Mouse (Mus musculus) cerebellum, postnatal 14 days (tissue): ENCODE data around the gene Lrpprc.

Experiments used
- DNase-seq, 2 experiments: peaks; one replicate each; pipeline ENCODE4 v3.0.0; 2021; ENCODE audit warnings: mixed read lengths in 2 of 2

Gene Lrpprc

DNA sequence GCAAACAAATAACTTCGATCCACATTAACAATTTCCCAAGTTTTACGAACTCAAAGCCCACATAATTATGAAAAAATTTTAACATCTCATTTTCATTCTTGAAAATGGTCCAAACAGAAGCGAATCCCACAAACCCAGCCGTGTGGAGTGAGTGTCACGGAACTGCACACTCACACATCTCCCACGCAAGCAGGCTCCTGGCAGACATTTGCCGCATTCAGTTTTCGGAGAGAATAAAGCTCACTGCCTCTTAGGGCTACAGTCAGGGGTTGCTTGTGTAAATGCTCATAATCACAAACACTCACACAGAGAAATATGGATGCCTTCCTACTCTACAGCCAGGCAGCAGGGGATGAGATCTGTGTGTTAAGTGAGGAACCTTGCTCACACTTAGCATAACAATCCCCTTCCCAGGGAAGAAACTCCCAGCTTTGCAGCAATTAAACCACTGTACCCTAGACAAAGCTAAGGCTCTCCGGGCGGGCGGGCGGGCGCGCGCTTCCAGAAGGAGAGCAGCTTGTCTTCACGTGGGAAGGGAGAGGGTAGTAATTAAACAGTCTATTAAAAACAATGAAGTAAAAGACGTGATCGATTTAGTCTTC is 76.9 kb downstream of the Lrpprc start:
- DNase-seq, result no peak

DNA sequence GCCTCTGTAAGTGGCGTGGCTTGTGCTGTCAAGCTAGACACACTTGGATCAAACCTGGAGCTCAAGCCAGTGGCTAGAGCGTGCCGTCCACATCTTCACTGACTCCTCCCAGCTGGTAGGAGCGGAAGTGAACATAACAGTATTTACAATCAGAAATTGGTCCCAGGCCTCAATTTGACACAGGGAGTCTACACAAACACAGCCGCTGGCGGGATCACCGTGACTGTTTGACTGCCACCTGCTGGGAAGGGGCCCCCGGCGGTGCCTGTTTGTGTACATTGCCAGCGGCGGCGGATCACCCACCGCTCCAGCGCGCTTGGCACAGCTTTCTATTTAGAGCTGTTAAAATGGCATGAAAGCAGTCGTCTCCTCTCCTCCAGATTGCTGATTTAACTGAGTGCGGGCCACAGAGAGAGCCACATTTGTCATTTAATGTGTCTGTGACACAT is 81.2 kb downstream of the Lrpprc start:
- peak; percentile 34 to 37 for DNase-seq

DNA sequence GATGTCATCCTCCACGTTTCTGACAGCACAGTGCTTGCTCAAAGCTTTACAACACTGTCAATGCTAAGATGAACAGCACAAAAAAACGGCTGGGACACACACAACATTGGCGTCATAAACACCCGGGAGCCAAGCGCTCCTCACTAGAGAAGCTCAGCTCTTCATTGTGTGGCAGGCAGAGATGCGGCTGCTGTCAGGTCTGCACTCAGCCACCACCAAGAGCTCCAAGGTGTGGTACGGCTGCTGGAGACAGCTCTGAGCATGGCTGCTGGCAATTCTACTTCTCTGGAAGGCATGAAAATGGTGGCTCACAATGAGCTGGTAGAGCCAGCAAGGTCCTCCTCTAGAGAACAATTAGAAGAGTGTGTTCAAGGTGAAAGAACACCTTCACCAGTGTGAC is 81.8 kb downstream of the Lrpprc start:
- DNase-seq, result no peak

DNA sequence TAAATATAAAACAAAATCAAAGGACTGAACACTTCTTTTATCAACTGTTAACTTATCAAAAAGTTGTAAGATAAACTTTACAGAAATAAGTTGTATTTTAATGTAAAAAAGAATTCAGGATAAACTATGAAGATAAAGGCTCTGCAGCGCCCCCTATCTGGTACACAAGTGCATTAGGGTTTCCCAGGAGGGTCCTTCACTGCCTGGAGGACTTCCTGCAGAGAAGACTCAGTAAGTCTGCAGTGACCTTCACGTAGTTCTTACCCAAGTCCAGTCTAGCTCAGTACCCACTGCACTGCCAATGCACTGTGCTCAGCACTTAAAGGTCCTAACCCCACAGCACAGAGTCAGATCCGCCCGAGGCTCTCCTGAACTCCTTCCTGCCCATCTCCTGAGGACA is 83.2 kb downstream of the Lrpprc start:
- DNase-seq, result peak in 1 of 2 experiments; percentile 22

DNA sequence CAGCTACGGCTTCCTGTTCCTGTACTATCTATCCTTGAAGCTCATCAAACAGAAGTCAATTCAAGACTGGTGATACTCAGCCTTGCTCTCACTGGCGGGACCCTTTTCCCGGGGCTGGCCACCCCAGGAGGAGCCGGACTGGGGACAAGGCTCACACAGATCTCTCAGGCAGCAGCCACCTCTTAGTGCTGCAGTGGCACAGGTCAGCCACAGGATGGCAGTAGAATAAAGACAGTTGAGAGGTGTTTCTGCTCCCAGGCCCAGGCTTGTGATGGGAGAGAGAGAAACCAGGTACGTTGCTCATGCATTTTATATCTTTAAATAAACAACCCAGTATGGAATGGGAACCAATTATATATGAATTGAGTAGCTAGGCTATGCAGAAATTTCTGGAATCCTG is 91.9 kb downstream of the Lrpprc start:
- peak; percentile 70 to 71 for DNase-seq

DNA sequence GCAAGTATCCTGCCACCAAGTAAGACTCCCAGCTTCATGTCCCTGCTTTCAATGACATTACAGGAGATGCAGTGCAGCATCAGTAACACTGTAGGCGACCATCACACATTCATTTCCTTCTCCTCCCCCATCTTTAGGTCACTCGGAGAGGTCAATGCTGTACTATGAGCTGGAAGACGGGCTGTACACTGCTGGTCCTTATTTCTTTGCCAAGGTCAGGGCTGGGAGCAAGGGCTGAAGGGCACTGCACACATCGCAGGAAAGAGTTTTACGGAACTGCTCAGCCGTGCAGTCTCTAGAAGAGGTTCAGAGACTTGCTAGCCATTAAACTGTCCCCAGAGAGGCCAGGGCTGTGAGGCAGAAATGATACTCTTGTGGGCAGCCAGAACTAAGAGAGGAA is 94.1 kb downstream of the Lrpprc start:
- DNase-seq, result no peak

DNA sequence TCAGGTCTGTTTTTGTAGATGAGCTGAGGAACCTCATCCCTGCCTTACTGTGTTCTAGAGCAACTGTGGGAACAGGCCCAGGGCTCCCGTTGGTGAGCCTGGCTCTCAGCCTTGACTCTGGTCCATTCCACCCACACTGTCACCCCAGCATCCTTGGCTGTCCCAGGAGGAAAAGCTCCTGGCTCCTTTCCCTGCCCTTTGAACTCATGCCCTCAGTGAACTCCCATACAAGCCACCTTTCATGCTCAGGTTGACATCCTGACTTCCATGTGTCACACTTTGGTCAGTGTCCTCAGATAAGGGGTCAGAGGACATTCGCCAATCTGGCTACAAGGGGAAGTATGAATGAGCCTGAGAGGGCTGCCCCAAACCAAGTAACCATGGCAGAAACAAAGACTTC is 96.8 kb downstream of the Lrpprc start:
- no peak for DNase-seq

DNA sequence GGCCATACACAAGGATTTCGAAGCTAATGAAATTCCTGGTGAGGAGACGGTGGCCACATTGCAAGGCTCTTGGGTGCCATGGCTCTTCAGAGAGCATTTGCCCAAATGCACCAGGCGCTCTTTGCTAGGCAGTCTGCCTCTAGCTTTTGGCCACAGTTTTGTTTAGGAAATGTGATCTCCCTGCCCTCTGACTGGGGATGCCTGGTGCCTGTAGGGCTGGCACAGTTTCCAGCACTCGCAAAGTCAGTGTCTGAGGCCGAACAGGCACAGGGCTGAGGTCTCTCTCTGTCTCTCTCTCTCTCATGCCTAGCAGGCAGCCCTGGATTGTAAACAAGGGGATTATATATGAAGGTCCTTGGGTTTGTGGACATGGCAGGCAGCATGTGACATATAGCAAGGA is 100.5 kb downstream of the Lrpprc start:
- DNase-seq, result no peak

DNA sequence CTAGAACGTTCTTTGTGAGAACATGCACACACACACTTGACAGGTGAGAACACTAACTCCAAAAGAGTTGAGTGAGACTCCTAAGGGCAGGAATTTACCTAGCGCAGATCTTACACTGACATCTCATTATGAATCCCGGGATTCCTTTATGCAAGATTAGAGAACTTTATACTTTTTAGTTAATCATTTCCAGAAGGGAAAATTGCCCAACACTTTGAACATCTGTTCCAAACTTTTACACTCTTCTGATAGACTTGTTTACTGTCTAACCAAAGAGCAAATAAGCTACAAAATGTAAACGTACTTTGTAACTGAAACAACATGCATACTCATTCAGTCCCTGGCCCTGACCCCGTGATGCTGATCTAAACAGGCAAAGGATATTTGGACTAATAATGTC is 101.3 kb downstream of the Lrpprc start:
- no peak for DNase-seq

DNA sequence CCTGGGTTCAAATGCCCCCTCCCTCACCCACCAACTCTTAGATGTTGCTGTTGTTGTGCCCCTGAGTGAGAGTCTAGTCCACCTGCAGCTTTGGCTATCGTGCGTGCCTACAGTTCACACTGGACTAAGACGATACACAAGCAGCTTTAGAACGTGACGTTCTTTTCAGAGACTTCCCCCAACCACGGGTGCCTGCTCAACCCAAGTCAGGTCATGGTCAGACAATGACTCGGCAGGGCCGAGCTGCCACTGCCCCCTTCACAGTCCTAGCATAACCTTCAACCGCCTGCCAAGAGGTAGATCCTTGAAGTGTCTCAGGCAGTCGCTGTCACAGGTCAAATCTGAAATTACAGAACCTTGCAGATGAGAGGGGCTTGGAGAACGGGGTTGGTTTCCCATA is 101.8 kb downstream of the Lrpprc start:
- DNase-seq, result no peak

DNA sequence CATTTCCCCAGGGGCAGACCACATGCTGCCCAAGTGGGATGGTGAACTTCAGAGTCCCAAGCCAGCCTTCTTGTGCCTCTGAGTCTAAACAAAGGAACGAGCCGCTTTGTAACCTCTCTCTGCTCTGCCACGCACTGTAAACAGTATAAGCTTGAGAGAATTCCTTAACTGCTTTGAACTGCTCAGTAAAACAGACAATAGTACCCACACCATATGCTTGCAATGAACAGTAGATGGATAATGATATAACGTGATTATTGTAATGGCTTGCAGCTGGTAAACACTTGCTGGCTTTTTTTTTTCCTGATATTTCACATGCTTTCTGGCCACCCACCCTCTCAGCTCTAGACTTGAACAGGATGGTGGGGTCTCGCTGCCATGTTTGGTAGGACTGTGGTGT is 102.6 kb downstream of the Lrpprc start:
- DNase-seq, result no peak

DNA sequence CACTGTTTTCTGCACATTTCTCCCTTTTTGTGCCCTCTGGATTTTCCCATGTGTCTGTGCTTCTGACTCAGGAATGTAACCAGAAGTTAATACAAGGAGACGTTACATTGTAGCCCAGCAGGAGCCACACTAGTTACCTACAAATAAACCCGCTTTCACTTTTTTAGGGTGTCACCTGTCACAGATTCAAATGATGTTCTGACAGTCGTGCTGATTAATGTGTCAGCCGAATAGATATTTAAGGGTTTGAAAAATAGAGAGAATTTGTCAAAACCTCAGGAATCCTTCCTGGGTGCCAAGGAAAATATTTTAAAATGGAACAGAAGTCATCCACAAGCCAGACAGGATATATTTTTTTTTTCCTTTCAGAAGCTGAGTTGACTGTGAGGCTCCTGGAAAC is 105.3 kb downstream of the Lrpprc start:
- no peak for DNase-seq

DNA sequence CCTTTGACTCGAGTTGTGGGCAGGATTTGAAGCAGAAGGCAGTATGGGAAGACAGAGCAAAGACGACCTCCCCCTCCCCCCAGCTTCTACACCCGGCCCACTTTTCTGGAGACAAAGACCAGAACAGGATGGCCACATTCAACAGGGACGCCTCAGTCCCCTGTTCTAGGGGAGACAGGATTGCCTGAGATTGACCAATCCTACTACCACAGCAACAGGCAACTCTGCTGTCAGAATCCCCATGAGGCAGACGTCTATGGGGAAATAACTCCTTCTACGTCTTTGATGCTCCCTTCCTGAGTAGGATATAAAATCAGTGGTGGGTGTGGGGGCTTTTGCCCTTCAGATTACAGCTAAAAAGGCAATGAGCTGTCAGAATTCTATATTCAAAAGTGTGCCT is 106.3 kb downstream of the Lrpprc start:
- no peak for DNase-seq

DNA sequence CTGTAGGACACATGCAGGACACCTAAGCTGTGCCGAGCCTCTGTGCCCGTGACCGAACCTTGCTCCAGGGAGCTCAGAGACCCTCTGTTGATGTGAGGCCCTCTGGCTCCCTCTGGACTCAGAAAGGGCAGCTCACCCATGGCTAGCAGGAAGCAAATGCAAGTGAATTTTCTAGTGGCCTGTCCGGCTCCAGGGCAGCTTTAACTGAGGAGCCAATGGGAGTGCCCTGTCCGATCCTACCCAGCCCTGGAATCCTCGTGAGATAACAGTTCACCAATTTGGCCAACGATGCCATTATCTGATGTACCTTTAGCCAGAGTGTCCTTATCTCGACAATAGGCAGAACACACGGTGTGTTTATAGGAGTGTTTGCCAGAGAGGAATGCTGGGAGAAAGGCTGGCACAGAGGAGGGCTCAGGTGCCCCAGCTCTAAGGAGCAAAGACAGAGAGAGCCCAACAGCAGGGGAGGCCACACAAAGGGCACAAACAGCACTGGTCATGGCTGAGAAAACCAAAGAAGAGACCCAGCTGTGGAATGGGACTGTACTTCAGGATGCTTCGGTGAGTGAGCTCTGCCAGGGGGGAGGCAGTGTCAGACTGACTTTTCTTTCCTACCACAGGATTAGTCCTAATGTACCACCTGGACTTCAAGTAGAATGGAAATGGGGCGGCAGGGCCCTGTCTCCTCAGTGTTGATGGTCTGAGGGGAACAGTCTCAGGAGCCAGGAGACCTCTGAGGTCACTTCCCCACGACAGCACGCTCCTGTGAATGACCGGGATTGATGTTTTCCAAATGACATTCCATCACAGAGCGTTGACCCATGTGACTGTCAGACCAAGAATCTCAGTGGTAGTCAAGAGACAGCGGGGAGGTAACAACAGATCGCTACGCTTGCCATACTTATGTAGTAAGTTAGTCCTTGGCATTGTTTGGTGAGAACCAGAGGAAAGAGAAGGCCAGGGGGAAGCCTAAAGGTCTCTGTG is 107.6 kb downstream of the Lrpprc start, which contains the start of gene Abcg5:
Gene Abcg5 (minus strand): TSS at position 278 of the 984 bp plus-strand sequence.
- no peak for DNase-seq

DNA sequence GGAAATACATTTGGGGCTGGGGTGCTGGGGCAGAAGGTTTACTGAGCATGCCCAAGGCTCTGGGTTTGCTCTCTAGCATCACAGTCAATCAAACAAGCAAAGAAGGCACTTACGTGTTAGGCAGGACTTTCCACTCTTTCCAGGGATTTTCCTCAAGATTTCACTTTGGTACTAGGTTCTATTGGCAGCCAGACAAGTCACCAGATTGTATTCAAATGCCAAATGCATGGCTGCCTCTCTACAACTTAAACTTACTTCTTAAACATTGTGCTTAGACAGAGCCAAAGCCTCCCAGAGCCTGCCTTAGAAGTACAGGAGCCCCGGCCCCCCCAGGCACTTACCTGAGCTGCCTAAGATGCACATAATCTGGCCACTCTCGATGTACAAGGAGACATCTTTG is 108.9 kb downstream of the Lrpprc start:
- no peak for DNase-seq

DNA sequence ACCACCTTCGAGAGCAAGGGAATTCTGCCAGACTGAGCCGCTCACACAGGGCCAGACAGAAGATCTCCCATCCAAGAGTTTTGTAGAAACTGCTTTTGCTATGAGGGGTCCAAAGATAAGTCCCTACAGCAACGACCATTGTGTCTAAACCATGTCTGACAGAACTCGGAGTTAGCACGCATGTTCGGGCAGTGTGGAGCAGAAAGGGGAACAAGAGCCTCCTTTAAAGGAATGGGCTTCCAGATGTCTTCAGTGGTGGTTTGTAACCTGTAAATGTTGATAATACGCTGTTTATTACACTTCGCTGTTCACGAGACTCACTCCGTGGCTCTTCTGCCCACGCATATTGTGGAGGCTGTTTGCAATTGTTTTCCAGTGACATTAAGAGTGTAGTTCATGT is 113.0 kb downstream of the Lrpprc start:
- no peak for DNase-seq

DNA sequence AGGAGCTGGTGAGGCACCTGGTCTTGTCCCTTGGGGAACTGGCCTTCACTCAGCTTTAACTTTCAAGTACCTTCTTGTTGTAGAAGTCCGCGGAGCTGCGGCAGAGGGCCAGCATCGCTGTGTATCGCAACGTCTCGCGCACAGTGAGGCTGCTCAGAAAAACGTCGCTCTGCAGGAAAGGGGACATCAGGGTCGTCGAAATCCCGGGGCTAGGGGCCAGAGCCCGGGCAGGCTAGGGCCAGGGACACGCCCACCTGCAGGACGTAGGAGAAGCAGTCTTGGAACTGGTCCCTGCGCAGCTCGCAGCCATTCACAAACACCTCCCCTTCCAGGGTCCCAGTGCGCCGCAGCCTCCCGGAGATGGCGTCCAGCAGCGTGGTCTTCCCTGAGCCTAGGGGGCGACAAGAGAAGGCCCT is 114.6 kb downstream of the Lrpprc start, which contains the start of gene Abcg8:
Gene Abcg8 (plus strand): TSS at position 352 of the 416 bp plus-strand sequence.
- DNase-seq, result peak; percentile 17 to 25

DNA sequence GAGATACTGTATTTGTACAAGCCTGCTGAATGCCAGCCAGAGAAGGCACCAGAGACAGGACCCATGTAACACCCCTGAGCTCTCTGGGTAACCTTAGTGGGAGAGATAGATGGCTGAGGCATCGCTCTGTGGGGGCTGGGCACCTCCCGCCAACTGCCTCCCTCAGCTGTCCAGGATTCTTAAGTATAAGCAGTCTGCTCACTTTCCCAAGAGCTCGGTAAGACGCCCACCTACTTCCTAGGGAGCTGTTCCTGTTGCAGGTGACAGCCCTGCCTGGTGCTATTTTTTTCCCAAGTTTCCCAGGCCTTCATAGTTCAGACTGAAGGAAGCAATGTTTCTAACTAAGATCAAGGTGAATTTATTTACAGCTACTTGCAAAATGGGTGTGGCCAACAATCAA is 115.4 kb downstream of the Lrpprc start:
- DNase-seq, result no peak

DNA sequence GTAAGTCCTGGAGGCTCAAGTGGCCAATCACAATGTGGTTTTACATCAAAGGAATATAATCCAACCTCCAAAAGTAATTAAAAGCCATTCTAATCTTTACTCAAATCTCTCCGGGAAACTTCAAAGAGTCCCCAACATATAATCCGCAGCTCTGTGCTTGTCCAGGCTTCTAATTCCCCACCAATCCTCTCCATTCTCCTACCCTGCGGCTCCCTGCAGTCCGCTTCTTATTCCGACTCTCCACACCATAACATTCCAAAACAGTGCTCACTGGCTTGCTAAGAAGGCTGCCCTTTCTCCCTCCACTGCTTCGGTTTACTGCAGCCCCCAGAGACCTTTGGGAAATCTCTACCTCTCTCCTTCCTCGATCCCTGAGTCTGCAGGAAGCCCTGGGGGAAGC is 116.5 kb downstream of the Lrpprc start:
- no peak for DNase-seq

DNA sequence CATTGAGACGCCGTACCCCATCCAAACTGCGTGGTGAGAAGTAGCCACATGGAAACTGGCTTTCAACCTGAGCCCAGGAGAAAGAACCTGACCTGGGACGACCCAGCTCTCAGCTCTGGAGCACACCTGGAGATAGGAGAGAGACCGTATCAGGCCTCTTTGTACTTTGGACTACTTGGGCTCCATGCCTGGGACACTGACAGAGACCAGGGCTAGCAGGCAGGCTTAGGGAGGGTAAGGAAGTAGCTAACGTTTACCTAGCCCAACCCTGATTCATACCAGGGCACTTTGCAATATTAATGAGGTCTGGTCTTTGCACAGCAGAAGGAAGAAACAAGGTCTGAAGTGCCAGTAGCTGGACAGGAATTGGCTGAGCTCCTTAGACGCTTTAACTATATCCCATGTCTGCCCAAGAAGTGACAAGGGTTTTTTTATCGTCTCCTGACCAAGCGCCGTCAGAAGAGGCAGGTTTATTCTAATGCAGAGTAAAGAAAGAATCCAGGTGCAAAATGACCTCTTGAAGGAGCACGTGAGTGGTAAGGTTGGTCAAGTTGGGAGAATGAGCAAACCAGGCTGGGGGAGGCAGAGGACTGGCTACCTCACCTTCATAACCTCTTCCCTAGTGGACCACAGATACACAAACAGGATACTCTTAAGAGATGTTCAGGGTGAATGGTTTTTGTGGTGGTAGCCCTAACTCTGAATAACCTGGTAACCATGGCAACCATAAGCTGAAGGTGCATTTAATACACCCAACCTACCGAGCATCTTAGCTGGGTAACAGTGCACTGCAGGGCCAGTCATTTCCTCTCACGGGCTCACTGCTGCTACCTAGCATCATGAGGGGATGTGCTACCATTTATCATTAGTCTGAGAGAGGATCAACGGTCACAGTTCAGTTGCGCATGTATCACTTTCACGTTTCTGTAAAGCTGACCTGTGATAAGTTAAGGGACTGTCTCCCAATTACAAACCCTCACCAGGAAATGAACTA is 117.9 kb downstream of the Lrpprc start:
- no peak for DNase-seq

DNA sequence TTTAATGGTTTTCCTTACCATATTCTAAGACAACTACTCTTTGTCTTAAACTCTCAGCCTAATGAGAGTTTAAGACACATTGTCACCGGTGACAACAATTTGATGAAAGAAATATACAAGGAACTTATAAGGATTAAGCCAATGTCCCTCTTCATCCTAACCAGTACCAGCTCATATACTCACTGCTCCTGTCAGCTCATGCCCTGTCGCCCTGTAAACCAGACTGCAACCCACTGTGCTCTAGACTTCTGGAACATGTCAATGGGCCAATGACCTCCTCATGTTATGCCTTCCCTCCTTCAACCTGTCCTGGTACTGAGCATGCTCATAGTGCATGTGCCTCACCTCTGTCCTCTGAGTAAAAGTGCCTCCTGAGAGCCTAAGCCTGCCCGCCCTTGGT is 122.7 kb downstream of the Lrpprc start:
- DNase-seq, result no peak

DNA sequence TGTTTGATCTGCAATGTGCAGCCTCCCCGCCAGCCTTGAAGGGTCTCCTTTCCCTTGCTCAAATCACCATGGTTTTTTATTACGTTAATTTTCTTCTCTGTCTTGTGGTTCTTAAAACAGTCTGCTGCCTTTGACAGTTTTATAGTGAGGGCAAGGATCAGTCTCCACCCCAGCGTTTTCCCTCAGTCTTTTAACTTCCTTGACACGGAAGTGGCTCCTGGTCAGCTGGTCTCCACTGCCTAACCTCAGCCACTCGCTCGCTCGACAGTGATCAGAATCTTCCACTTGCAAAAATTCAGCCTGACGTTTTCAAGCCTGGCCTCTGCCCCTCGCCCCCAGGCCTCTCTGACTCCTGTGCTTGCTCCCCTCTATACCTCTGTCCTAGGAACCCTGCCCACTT is 124.9 kb downstream of the Lrpprc start:
- no peak for DNase-seq

DNA sequence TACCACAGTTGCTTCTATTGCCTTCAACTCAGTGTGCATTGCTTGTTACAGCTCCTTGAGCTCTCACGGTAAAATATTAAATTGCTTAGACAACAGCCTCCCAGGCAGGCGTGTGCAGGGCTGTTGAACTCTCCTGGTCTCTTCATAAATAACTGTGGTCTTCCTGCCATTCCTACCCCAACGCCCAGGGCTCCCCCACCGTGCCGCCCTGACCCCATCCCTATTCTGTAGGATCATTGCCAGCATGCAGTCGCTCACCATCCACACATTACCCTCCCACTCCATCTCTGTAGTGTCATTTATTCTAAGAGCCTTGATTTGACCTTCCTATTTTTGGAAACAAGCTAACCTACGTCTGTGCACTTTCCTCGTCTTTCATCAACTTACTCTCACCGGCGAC is 125.5 kb downstream of the Lrpprc start:
- DNase-seq, result no peak
